Mouse (Mus musculus): Measurements from ENCODE around the gene Cst10.
A peak's percentile ranks its signal among the peaks of the same experiment; 100 is the strongest.

Gene Cst10

GRCm38 (mm10) chr2:149404757-149405156 is at the start of gene Cst10:
Gene Cst10, plus strand, starts transcription at chr2:149405057.
- no peak for DNase-seq

GRCm38 (mm10) chr2:149392951-149393350 is 11.9 kb upstream of the Cst10 start:
- DNase-seq, result no peak

DNA sequence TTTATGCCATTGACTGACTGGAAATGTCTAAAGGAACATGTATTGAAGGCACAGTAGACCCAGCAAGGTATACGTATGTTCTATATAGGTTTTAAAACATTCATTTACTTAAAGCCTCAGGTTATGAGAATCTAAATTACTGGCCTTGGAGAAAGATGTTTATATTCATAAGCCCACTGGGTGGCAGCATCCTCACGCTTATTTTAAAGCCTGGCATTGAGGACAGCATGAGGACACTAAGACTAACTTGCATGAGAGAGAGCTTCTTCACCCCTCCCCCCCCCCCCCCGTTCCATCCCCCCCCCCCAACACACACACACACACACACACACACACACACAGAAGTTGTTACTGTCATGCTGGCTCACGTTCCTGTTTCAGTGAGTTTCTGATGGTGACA is 17.7 kb downstream of the Cst10 start:
- peak; percentile 38 for DNase-seq

All from cerebellum, adult 9-10 months (tissue).